Mouse (Mus musculus) embryonic fibroblast, embryonic 13.5 days (primary cell): ENCODE measurements around the gene Sycn.

Source experiments
- CTCF ChIP-seq: IDR thresholded peaks from 2 replicates; pipeline ENCODE4 v1.5.1; 2011; ENCODE audit warnings: mild to moderate bottlenecking, control low read depth, low read length, moderate library complexity, borderline replicate concordance; ENCODE audit not compliant: insufficient read depth
- POLR2A ChIP-seq: IDR thresholded peaks from 2 replicates; pipeline ENCODE4 v1.6.1; 2011; ENCODE audit warnings: low read depth, mild to moderate bottlenecking, control low read depth, low read length, moderate library complexity

DNA sequence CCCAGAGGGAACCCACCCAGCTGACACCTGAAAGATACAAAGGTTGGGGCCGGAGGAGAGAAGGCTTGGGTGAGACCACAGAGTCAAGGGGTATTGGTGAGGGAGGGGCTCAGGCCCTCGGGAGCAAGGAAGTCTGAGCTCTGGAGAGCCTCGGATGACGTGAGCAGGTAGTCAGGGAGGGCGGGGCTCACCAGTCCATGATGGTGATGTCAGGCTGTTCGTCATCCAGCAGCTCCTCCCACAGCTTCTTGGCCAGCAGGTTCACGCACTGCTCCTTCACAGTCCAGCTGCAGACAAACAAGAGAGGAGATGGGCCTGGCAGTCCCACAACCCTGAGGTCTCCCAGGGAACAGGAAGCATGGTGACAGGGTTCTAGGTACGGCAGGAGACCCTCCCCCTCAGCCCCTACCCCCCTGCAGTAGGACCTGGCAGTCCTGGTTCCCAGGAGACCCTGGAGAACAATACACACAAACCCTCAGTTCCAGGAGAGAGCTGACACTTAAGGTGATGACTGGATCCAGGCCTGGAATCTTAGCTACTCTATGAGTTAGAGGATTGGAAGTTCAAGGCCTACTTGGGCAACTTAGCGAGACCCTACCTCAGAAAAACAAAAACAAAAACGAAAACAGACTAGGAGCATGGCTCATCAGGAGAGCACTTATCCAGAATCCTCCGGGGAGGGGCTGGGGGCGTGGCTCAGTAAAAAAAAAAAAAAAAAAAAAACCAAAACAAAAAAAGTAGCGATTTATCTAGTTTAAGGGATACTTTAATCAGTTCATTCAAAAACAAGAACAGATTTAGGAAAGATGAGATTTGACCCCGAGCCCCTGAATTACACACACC is 4.6 kb downstream of the Sycn start:
- TF ChIP-seq CTCF (no peak), POLR2A (no peak)
